Mouse (Mus musculus) ES-E14 (cell line): ENCODE measurements around the gene Dap.

Source experiments
- CHD2 ChIP-seq: IDR thresholded peaks from 2 replicates; pipeline ENCODE4 v1.6.1; 2014; ENCODE audit warnings: mild to moderate bottlenecking, low read depth, low read length, inconsistent platforms
- MAFK ChIP-seq: IDR thresholded peaks from 2 replicates; pipeline ENCODE4 v1.6.1; 2014; ENCODE audit warnings: mild to moderate bottlenecking, low read depth, low read length, inconsistent platforms; ENCODE audit not compliant: insufficient read depth
- ZC3H11A ChIP-seq: IDR thresholded peaks from 2 replicates; pipeline ENCODE4 v1.6.1; 2012; ENCODE audit warnings: low read depth, mild to moderate bottlenecking, inconsistent platforms, low read length, borderline replicate concordance
- ZNF384 ChIP-seq: IDR thresholded peaks from 2 replicates; pipeline ENCODE4 v1.6.1; 2012; ENCODE audit warnings: low read depth, low read length, inconsistent platforms

GRCm38 (mm10) chr15:31269558-31269957 is 45.4 kb downstream of the Dap start:
- no peak for TF ChIP-seq CHD2
- no peak for TF ChIP-seq ZC3H11A
- no peak for TF ChIP-seq MAFK
- TF ChIP-seq ZNF384, result no peak
